Mouse (Mus musculus) limb, embryonic 11.5 days (tissue): ENCODE data around the gene Trio. TPM values are rescaled to one million over a fixed set of nuclear protein-coding genes. Genes with fewer than 3 reads are reported as not detected.

Source experiments
- ATAC-seq: fragments of 200-750 bp; cut with Nextera tagmentation; 2 replicates; pipeline ENCODE4 v1.8.0; 2017; ENCODE audit warnings: low read depth; ENCODE audit not compliant: insufficient number of reproducible peaks, low FRiP score, low TSS enrichment
- DNase-seq: peaks from one replicate; pipeline ENCODE4 v3.0.0-alpha.2; 2015; ENCODE audit warnings: low spot score
- H3K27ac ChIP-seq: fragments of 300-500 bp; sonication (generic); replicated peaks from 2 replicates; pipeline ENCODE4 v1.5.1; 2014; ENCODE audit warnings: low read depth, mild to moderate bottlenecking, low read length
- H3K27me3 ChIP-seq: fragments of 300-500 bp; sonication (generic); 2 replicates; pipeline ENCODE4 v1.6.1; 2014; ENCODE audit warnings: mild to moderate bottlenecking, low read length, mixed read lengths; ENCODE audit not compliant: control insufficient read depth, insufficient read depth
- H3K36me3 ChIP-seq: fragments of 300-500 bp; sonication (generic); 2 replicates; pipeline ENCODE4 v1.6.1; 2014; ENCODE audit warnings: mild to moderate bottlenecking, low read length, moderate library complexity, mixed read lengths; ENCODE audit not compliant: control insufficient read depth, insufficient read depth
- H3K4me1 ChIP-seq: fragments of 300-500 bp; sonication (generic); 2 replicates; pipeline ENCODE4 v1.6.1; 2014; ENCODE audit warnings: low read length, mixed read lengths; ENCODE audit not compliant: control insufficient read depth, insufficient read depth
- H3K4me2 ChIP-seq: fragments of 300-500 bp; sonication (generic); 2 replicates; pipeline ENCODE4 v1.6.1; 2014; ENCODE audit warnings: low read depth, mild to moderate bottlenecking, moderate library complexity; ENCODE audit not compliant: severe bottlenecking
- H3K4me3 ChIP-seq: fragments of 300-500 bp; sonication (generic); 2 replicates; pipeline ENCODE4 v1.5.1; 2014; ENCODE audit warnings: low read depth, low read length
- H3K9ac ChIP-seq: fragments of 300-500 bp; sonication (generic); 2 replicates; pipeline ENCODE4 v1.6.1; 2014; ENCODE audit warnings: mild to moderate bottlenecking, low read length
- H3K9me3 ChIP-seq: fragments of 300-500 bp; sonication (generic); 2 replicates; pipeline ENCODE4 v1.6.1; 2016; ENCODE audit warnings: low read length; ENCODE audit not compliant: control insufficient read depth
- WGBS: fragments of 180-500 bp; shearing (Covaris S2); extraction: QIAGEN DNeasy Blood & Tissue Kit; methylation state at CpG from one replicate; pipeline ENCODE4 v1.1.7; 2014; 5-methylcytosine and 5-hydroxymethylcytosine counted together
- polyA plus RNA-seq: library from polyadenylated mRNA; unstranded; fragments of >200 nt; fragmentation: Nextera tagmentation; extraction: Ambion mirVana; gene quantifications from 2 replicates; pipeline ENCODE4 v1.2.1, GENCODE M21; 2014

Trio gene
- polyA plus RNA-seq, 1 experiment from 2014 or later: 64.8 TPM

DNA sequence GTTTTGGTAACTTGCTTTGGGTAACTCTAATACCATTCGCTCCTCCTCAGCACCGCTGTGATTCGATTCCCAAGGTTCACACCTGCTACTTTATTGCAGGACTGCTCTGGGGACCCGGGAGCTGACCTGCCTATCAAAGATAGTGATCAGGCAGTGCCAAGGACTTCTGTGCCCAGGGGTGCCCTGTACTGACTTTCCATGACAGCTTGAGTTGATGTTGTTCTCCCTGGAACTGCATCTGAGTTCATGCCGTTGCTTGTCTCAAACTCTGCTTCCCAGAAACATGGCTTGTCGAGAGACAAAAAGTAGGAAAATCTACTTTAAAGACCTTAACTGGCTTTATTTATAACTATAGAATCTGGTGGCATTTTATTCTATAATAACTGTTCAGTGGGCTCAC lies 27.6 kb upstream of the Trio start:
- Histone ChIP-seq H3K4me1 (0 out of 2 replicates have a peak, but pooled peaks cover 3% of the 10 kb centered on the region), H3K27ac (no peak overlapping the region), H3K36me3 (no peaks in the 10 kb centered on the region), H3K4me2 (no peak overlapping the region), H3K9ac (no peak overlapping the region), H3K9me3 (no peaks in the 10 kb centered on the region), H3K4me3 (no peak overlapping the region), H3K27me3 (no peaks in the 10 kb centered on the region)
- ATAC-seq (no peak), DNase-seq (no peak)
- 45% methylated on average over 6 of the region's 6 CpGs for WGBS

DNA sequence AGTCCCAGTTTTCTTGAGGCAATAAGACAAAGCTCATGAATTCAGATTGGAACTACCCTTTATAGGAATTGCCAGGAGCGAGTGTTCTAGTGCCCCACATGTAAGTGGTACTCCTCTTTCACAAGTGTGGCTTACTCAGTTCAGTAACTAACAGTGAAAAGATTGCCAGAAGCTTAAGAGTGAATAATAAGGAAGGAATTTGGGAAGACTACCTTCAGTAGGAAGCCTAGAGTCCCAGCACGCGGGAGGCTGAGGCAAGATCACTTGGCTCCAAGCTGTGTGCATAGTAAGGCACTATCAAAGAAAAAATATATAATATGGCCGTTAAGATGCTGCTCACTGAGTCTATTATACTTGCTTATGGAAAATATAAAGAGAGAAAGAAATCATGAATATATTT lies 26.2 kb upstream of the Trio start:
- H3K4me2 ChIP-seq: no peak overlapping the region
- 76% methylated on average over 4 of the region's 4 CpGs for WGBS
- no peak for DNase-seq
- H3K9me3 ChIP-seq: no peaks in the 10 kb centered on the region
- no peak overlapping the region for H3K27ac ChIP-seq
- H3K27me3 ChIP-seq: no peaks in the 10 kb centered on the region
- no peak for ATAC-seq
- no peak overlapping the region for H3K4me3 ChIP-seq
- no peak overlapping the region for H3K9ac ChIP-seq
- 0 out of 2 replicates have a peak, but pooled peaks cover 3% of the 10 kb centered on the region for H3K4me1 ChIP-seq
- no peaks in the 10 kb centered on the region for H3K36me3 ChIP-seq

DNA sequence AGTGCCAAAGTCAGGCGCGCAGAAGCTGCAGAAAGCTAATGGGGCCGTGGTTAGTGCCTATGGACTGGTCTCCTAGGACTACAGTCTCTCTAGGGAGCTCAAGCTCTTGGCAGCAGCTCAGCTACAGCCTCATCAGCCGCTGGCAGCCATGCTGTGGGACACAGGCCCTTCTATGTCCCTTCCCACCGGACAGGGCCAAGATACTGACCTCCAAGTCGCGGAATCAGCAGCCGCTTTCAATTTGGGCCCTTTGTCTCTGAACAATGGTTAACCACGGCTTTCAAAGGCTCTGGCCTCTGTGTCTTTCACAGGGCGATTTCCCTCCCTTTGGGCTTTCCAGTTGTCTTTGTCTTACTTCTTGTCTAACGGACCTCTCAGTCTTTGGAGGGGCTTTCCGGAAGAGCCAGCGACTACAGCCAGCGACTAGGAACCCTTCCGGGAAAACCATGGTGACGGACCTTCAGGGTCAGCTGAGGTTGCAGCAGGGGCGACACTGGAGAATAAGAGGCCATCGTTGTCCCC lies 25.5 kb upstream of the Trio start:
- H3K36me3 ChIP-seq: no peaks in the 10 kb centered on the region
- DNase-seq (peak; percentile 29), ATAC-seq (no peak)
- 58% methylated on average over 18 of the region's 18 CpGs for WGBS
- H3K9me3 ChIP-seq: no peaks in the 10 kb centered on the region
- H3K4me1 ChIP-seq: 0 out of 2 replicates have a peak, but pooled peaks cover 3% of the 10 kb centered on the region
- peak overlapping the region; percentile 40; the same call in 1 of the 2 replicates for H3K9ac ChIP-seq
- H3K4me3 ChIP-seq: no peak overlapping the region
- H3K27ac ChIP-seq: no peak overlapping the region
- no peaks in the 10 kb centered on the region for H3K27me3 ChIP-seq
- no peak overlapping the region for H3K4me2 ChIP-seq

DNA sequence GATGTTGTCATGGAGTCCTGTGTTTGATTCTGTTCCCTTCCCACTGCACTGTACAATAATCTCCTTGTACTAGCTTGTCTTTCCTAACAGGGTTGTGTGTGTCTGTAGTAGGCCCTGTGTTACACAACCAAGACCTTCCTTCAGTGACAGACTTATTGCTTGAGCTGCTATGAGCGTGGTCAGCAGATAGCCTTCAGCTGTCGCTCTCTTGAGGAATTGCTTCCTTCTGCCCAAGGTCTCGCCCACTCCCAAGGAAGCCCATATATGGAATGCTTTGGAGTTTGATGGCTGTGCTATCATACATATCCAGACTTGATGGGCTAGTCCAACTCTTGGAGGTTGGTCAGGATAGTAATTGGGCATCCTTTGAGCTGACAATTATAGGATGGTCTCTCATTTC lies 22.1 kb upstream of the Trio start:
- H3K9me3 ChIP-seq: no peaks in the 10 kb centered on the region
- no peaks in the 10 kb centered on the region for H3K27me3 ChIP-seq
- no peaks in the 10 kb centered on the region for H3K36me3 ChIP-seq
- ATAC-seq (no peak), DNase-seq (no peak)
- no peak overlapping the region for H3K4me3 ChIP-seq
- H3K9ac ChIP-seq: no peak overlapping the region
- WGBS: 69% methylated on average over 3 of the region's 3 CpGs
- H3K4me2 ChIP-seq: no peak overlapping the region
- H3K27ac ChIP-seq: no peak overlapping the region
- H3K4me1 ChIP-seq: 0 out of 2 replicates have a peak, but pooled peaks cover 3% of the 10 kb centered on the region

DNA sequence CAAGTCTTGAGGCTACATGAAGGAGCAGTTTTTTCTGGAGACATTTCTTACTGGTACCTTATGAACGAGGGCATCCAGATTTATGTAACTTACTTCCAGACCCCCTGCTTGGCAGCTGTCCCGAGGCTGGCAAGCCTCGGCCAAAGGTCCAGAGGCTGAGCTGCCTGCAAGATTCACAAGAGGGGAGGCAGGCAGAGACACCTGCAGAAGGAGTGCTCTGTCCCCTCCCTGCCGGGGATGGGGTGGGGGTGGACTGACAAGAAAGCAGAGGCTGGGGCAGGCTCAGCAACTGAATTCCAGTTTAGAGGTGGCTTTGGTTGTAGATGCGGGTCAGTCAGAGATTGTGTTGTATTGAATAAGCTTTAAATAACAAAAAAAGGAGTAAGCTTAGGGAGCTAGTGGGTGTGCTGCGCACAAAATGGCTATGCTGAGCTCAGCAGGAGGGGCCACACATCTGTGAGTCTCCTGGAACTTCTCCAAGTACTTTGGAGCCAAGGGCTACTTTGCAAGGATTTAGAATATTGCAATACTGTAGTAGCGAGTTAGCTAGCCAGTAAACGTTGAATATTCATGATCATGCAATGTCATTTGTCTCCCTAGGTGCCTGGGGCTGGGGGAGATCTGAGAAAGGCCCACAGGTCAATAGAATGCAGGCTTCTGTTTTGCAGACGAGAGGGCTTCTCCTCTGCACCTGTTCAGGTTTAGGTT lies 15.7 kb upstream of the Trio start:
- no peak overlapping the region for H3K9ac ChIP-seq
- H3K36me3 ChIP-seq: no peaks in the 10 kb centered on the region
- H3K27ac ChIP-seq: no peak overlapping the region
- no peak overlapping the region for H3K4me2 ChIP-seq
- no peaks in the 10 kb centered on the region for H3K9me3 ChIP-seq
- H3K27me3 ChIP-seq: no peaks in the 10 kb centered on the region
- H3K4me1 ChIP-seq: no peaks in the 10 kb centered on the region
- no peak overlapping the region for H3K4me3 ChIP-seq
- 11% methylated on average over 9 of the region's 9 CpGs for WGBS
- no peak for DNase-seq
- no peak for ATAC-seq

DNA sequence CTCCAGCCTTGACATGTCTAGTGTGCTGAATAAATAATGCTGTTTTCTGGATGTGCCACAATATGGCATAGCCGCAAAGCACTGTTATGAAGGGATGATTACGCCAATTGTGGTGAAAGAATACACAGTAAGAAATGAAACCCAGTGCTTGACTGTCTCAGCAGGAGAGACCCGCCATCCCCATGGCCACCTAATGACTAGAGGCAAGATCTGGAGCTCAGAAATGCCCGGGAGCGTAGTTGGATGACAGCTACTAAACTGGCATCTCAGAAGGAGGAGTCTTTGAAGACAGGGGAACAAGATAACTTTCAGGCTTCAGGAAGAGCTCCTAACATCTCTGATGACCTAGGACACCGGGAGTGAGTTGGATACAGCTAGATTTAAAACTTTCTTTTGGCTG lies 12.0 kb upstream of the Trio start:
- no peaks in the 10 kb centered on the region for H3K27me3 ChIP-seq
- H3K4me2 ChIP-seq: no peak overlapping the region
- ATAC-seq (no peak), DNase-seq (no peak)
- no peaks in the 10 kb centered on the region for H3K9me3 ChIP-seq
- 89% methylated on average over 6 of the region's 6 CpGs for WGBS
- no peak overlapping the region for H3K27ac ChIP-seq
- H3K4me1 ChIP-seq: no peaks in the 10 kb centered on the region
- H3K9ac ChIP-seq: no peak overlapping the region
- no peak overlapping the region for H3K4me3 ChIP-seq
- H3K36me3 ChIP-seq: no peaks in the 10 kb centered on the region

DNA sequence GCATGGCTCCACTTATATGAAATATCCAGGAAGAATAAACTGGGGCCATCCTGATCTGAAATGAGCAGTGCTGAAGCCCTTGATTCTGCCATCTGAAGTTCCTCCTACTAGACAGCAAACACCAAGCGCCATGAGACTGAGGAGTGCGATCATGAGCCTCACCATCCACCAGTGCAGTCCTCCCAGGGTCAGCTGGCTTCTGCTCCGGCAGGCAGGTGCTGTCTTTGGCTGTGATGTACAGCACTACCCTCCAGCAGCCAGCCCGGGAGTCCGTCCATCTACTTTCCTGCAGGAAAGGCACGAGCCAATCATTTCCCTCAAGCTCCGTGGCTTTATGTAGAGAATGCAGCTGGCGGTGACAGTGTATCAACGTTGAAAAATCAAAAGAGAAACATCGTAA lies 10.0 kb upstream of the Trio start:
- Histone ChIP-seq H3K36me3 (no peaks in the 10 kb centered on the region), H3K9ac (no peak overlapping the region), H3K4me2 (no peak overlapping the region), H3K27me3 (no peaks in the 10 kb centered on the region), H3K9me3 (no peaks in the 10 kb centered on the region), H3K4me3 (no peak overlapping the region), H3K27ac (no peak overlapping the region), H3K4me1 (no peaks in the 10 kb centered on the region)
- 83% methylated on average over 10 of the region's 10 CpGs for WGBS
- no peak for DNase-seq
- ATAC-seq: no peak

DNA sequence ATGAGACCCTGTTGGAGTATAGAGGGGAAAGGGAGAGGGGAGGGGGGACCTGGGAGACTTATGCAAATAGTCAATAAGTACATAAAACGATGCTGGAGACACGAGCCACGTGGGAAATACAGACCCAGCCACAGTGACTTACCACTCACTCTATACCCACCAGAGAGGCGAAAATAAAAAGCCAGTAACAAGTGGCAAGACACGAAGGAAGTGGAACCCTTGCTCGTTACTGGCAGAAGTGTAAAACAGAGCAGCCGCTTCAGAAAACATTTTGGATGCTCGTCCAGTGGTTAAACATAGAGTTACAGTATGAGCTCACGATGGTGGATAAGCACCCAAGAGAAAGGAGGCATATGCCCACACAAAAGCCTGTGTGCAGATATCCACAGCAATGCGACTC lies 9.0 kb upstream of the Trio start:
- H3K9ac ChIP-seq: no peak overlapping the region
- H3K27ac ChIP-seq: no peak overlapping the region
- H3K4me3 ChIP-seq: no peak overlapping the region
- H3K36me3 ChIP-seq: no peaks in the 10 kb centered on the region
- no peaks in the 10 kb centered on the region for H3K9me3 ChIP-seq
- WGBS: 79% methylated on average over 10 of the region's 10 CpGs
- no peaks in the 10 kb centered on the region for H3K27me3 ChIP-seq
- no peak for ATAC-seq
- H3K4me1 ChIP-seq: no peaks in the 10 kb centered on the region
- DNase-seq: no peak
- H3K4me2 ChIP-seq: no peak overlapping the region

DNA sequence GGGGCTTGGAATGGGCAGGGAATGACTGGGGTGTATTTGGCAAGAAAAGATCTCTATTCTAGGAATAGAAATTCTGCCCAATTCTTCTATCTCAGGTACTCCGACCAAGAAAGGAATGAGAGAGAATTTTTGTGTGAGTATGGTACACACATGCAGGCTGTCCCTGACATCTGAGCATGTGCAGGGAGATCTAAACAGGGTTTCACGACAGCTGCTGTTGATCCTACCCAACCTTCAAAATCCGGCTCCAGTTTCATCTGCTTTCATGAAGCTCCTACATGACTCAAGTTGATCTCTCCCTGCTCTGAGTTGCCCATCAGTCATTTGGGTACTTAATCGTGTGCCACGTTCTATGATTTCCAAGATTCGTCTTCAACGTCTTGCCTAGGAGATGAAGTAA lies 3.7 kb upstream of the Trio start:
- no peak overlapping the region for H3K4me3 ChIP-seq
- H3K36me3 ChIP-seq: no peaks in the 10 kb centered on the region
- no peak overlapping the region for H3K4me2 ChIP-seq
- ATAC-seq: no peak
- no peak for DNase-seq
- no peaks in the 10 kb centered on the region for H3K27me3 ChIP-seq
- 83% methylated on average over 7 of the region's 7 CpGs for WGBS
- no peaks in the 10 kb centered on the region for H3K9me3 ChIP-seq
- no peak overlapping the region for H3K27ac ChIP-seq
- no peak overlapping the region for H3K9ac ChIP-seq
- H3K4me1 ChIP-seq: no peaks in the 10 kb centered on the region; the same call in 1 of the 2 replicates
